Mouse (Mus musculus) heart, adult 9 months (tissue): Measurements from ENCODE around the gene Tm4sf5.
"Not testable (repeated sequence)": the region's sequence is repeated elsewhere in the genome, so short reads cannot be mapped to it uniquely, and the experiment has no call there.

ENCODE experiments used
- DNase-seq, 2 experiments: peaks; one replicate each; pipeline ENCODE4 v3.0.0; 2022; ENCODE audit warnings: low spot score in 2 of 2

Tm4sf5 gene

DNA sequence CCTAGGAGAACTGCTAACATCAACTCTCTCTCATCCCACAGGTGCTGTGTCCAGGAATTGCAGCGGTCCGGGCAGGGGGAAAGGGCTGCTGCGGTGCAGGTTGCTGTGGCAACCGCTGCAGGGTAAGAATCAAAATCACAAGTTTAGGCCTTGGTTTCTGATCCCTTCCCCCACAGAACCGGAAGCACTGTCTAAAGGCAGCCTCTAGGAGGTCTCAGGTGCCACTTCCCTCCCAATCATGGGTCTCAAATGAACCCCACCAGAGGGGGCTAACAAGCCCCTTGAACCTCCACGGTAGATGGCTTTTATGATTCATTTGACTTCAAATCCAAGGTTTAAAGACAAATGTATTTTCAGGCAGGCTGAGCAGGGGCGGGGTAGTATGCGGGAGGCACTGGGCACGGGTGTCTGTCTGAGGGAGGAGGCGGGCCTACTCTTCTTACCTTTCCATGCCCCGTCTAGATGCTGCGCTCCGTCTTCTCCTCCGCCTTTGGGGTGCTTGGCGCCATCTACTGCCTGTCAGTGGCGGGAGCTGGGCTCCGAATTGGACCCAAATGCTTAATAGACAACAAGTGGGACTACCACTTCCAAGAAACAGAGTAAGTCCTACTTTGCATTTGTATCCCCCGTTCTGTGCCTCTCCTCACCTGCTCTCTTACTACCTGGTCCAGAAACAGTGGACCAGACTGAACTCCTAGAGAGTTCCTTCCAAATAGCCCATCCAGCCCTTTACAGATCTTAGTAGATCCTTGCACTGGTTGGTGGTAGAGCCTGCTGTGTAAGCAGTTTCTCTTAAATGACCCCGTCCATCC is 4.9 kb downstream of the Tm4sf5 start:
- DNase-seq = no peak

DNA sequence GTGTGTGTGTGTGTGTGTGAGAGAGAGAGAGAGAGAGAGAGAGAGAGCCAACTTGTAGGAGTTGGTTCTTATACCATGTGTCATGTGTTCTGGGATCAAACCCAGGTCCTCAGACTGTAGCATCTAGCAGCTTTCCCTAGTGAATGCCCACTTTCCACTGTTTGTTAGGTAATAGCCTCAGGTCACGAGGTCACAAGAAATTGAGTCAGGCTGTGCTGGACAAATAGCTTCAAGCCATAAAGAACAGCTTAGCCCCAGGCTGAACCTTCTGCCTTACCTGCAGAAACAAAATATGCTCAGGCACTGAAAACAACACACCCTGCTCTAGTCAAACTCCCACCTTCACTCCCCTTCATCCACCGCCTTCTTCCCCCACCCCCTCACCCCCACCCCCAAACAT is 6.2 kb downstream of the Tm4sf5 start:
- no peak for DNase-seq

GRCm38 (mm10) chr11:70511825-70512224 is 6.8 kb downstream of the Tm4sf5 start:
- DNase-seq = no peak

DNA sequence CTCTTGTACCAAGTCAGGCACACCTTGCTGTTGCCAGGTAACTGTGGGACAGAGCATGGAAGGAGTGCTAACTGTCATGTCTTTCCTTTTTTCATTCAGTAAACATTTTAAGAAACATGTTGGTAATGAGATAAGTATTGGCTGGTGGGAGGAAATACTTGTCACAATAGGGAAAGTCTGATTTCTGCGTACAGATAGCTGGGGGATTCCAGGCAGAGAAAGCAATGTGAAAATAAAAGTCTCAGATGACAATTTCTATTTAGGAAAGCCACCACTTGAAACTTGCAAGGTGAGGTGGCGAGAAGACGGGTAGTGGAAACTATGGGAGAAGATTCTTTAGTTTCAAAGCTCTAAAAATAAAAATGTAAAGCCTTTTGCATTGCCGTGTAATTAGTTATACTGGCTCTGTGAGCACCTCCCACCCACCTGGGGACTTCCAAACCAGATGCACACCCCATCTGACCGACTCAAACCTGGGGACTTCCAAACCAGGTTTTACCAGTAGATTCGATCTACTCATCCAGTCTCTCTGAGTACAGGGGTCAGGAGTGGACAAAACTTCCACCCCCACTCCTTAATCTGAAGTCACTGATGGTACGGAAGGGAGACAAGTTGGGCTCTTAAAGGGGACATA is 7.8 kb downstream of the Tm4sf5 start:
- DNase-seq = no peak

GRCm38 (mm10) chr11:70513520-70513919 is 8.5 kb downstream of the Tm4sf5 start:
- peak; percentile 59 to 61 for DNase-seq

- DNase-seq = no peak
Measured at GRCm38 (mm10) chr11:70514288-70514687, 9.2 kb downstream of the Tm4sf5 start, which contains the start of gene Vmo1. Gene Vmo1, minus strand, starts transcription at chr11:70514616.

DNA sequence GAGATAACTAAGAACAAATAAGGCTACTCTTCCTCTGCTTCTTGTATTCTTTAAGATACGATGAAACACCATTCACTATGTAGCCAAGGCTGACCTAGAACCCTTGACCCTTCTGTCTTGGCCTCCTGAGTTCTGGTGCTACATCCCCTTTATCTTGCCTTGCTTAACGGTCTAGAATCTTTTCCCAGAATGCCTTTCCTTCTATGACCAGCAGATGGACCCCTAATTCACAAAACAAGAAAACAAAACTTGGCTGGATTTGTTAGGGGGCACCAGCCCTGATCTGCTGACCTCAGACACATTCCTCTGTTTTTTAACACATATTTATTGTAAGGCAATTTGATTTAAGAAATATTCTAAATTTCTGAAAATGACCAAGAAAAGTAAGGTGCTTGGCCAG is 11.3 kb downstream of the Tm4sf5 start:
- peak in 1 of 2 experiments; percentile 51 for DNase-seq

GRCm38 (mm10) chr11:70518436-70518835 is 13.4 kb downstream of the Tm4sf5 start:
- DNase-seq = no peak

GRCm38 (mm10) chr11:70518923-70519322 is 13.9 kb downstream of the Tm4sf5 start, which contains the start of gene Gltpd2:
Gene Gltpd2, plus strand, starts transcription at chr11:70519196.
- no peak for DNase-seq

- DNase-seq = peak; percentile 49 to 51
Measured at GRCm38 (mm10) chr11:70520178-70520769, 15.2 kb downstream of the Tm4sf5 start.

DNA sequence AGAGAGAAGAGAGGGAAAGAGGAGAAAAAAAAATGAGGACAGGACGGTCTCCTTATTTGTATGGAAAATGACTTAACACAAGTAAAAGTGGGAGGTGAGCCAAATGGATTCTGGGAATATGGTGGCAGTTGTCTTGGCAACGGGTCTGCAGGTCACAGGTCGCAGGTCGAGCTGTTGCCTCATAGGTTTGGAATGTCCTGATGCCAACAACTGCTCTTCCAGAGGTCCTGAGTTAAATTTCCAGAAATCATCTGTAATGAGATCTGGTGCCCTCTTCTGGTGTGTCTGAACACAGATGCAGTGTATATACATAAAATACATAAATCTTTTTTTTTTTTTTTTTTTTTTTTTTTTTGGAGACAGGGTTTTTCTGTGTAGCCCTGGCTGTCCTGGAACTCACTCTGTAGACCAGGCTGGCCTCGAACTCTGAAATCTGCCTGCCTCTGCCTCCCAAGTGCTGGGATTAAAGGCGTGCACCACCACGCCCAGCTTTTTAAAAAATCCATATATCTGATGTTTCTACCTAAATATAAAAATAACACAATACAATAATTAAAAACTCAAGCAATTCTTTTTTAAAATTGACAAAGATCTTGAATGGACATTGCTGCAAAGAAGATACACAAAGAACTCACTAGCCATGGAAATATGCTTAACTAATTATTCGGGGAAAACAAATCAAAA is 18.4 kb downstream of the Tm4sf5 start:
- DNase-seq = not testable (repeated sequence)

DNA sequence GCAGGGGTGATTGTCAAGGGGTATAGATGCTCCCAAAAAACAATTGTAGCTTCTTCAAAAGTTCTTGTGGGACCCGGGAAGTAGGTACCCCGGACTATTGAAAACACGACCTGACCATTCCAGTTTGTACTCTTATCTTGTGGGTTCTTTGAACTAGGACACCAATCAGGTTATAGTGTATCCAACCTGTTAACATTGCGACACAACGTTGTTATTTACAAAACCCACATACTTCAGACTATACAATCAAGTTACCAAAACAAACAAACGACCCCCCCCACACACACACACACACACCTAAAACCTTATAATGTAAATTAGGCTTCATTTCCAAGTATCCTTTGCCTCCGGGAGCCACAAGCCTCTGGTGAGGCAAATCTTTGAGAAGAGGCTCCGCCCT is 19.7 kb downstream of the Tm4sf5 start:
- no peak for DNase-seq

DNA sequence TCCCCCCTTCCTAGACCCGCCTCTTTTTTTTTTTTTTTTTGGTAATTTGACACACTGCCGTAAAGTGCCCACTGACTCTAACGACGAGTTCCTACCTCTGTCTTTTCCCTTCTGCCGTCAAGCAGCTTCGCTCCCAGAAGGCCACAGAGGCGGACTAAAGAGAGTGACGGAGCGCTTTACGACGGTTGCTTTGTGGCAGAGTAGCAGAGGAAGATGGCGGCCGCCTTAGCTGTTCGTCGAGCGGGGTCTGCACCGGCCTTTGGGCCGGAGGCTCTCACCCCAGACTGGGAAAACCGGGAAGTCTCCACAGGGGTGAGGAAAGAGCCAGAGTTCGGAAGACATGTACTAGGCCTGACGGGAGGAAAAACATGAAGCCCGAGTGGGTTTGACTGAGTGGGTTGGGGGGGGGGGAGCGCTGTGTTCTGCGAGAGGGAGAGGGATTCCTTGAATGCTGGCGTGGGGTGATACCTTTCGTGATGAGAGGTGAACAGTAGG is 20.2 kb downstream of the Tm4sf5 start, which contains the start of gene Psmb6:
TSS of gene Psmb6 (plus strand) at position 184 of the 495 bp plus-strand sequence.
- peak; percentile 94 to 96 for DNase-seq

GRCm38 (mm10) chr11:70525726-70526125 is 20.7 kb downstream of the Tm4sf5 start:
- no peak for DNase-seq

- DNase-seq = no peak
Measured at GRCm38 (mm10) chr11:70526211-70526610, 21.2 kb downstream of the Tm4sf5 start.

DNA sequence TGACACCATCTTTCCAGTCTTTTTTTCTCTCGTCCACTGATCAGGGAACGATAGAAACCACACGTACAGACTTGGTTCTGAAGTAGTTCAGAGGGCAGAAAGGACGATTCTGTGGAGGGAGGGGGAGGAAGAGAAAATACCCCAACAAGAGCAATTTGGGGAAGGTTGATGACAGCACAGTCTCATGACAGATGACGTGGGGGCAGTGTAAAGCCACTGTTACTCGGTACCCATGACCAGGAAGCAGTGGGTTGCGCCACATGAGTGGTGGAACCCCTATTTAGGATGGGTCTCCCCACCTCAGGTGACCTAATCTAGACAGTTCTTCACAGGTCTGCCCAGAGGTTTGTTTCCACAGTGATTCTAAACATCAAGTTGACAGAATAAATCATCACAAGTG is 23.6 kb downstream of the Tm4sf5 start:
- no peak for DNase-seq

DNA sequence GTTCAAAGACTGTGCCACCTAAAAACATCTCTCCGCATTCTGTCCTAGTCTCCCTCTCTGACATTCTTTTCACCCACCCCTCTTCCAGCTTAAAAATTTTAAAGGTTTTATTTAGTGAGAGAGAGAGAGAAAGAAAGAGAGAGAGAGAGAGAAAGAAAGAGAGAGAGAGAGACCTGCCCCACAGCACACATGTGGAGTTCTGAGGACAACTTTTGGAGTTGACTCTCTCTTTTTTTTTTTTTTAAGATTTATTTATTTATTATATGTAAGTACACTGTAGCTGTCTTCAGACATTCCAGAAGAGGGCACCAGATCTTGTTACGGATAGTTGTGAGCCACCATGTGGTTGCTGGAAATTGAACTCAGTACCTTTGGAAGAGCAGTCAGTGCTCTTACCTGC is 26.0 kb downstream of the Tm4sf5 start:
- not testable (repeated sequence) for DNase-seq

DNA sequence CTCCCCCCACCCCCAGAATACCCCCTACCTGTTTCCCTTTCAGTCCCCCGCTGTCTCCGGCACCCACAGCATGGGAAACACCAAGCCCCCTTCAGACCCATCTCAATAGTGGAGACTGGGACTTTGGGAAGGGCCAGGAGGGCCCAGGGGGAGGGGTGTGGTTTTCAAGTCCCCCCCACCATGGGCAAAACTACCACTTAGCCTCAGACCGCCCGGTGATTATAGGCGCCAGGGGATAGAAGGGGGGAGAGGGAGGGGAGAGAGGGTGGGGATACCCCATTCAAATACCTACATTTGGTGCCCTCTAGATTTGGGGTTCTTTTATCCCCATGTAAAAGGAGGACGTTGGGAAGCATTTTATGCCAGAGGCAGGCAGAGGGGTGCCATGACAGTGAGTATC is 27.8 kb downstream of the Tm4sf5 start, which contains the start of gene Gm40193:
TSS of gene Gm40193 (minus strand) at position 101 of the 400 bp plus-strand sequence.
- DNase-seq = no peak

DNA sequence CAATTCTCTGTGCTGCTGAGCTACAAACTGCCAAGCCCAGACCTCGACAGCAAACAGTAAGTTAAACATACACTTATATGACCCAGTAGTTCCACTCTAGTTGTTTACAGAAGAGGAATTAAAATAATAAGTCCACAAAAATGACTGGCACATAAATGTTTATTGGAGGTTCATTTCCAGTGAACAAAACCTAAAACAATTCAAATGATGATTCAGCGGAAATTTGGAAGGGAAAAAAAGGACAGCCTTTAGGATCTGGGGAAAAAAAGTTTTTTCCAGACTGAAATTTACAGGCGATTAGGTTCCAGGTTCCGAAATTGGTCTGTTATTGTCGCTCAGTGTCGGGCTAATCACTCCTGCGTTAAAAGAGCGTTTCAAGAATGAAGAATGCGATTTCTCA is 34.4 kb downstream of the Tm4sf5 start:
- no peak for DNase-seq

DNA sequence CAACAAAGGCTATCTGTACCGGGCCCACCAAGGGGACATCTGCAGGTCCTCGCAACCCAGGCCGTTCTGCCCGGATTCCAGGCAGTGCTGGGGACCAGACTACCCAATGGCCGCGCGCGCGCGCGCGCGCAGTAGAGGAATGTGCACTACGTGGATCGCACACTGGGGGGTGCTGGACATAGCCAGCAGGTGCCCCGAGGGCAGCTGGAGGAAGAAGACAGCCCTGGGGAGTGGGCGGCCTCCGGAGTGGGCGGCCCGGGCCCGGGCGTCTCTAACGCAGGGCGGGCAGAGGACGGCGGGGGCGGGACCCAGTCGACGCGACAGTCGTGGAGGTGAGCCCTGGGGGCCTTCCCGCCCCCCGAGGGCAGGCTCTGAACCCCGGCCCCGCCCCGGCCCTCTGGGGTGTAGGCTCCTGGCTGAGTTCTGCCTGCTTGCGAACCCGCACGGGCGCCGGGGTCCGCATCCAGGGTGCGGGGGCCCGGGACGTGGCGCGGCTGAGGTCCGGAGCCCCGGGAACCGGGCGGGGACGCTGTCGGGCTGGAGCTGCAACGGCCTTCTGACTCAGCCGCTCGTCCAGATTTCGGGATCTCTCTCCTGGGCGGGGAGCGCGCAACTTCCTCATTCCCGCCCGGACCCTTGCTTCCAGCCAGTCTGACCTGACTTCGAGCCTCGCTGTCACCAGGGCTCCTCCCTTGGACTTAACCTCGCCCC is 35.0 kb downstream of the Tm4sf5 start, which contains the start of gene Pld2:
TSS of gene Pld2 (plus strand) at position 188 of the 711 bp plus-strand sequence.
- peak; percentile 91 to 92 for DNase-seq

- no peak for DNase-seq
Measured at GRCm38 (mm10) chr11:70540928-70541327, 35.9 kb downstream of the Tm4sf5 start.
